Mouse (Mus musculus): ENCODE measurements at regions not wholly inside any gene's neighbourhood (a gene's known extent, or its start where the extent isn't known, plus 50 kb on each side); places are given as distances from the start of the nearest gene placed in this dataset.

- H3K27ac ChIP-seq (replicated peaks; ENCODE audit: low read depth, low read length), result no peak overlapping the region
- H3K4me3 ChIP-seq (ENCODE audit: insufficient read depth, low read depth, low read length), result no peak overlapping the region
- no peaks in the 10 kb centered on the region for H3K4me1 ChIP-seq (ENCODE audit: control insufficient read depth, insufficient read depth, insufficient read length, low read length)
Observed at GRCm38 (mm10) chr7:70690845-70691244, 324.3 kb upstream of the Nr2f2 start.

- H3K27ac ChIP-seq (replicated peaks; ENCODE audit: low read depth, low read length), result no peak overlapping the region
Observed at GRCm38 (mm10) chr7:70669065-70669464, 302.5 kb upstream of the Nr2f2 start.

GRCm38 (mm10) chr7:70660162-70660561 is 293.6 kb upstream of the Nr2f2 start:
- Histone ChIP-seq H3K4me3 (ENCODE audit: insufficient read depth, low read depth, low read length) (no peak overlapping the region), H3K4me1 (ENCODE audit: control insufficient read depth, insufficient read depth, insufficient read length, low read length) (no peaks in the 10 kb centered on the region), H3K27ac (replicated peaks; ENCODE audit: low read depth, low read length) (no peak overlapping the region)

More at GRCm38 (mm10) chr7:70669065-70669464, 302.5 kb upstream of the Nr2f2 start:
- Histone ChIP-seq H3K4me1 (ENCODE audit: control insufficient read depth, insufficient read depth, insufficient read length, low read length) (no peaks in the 10 kb centered on the region), H3K4me3 (ENCODE audit: insufficient read depth, low read depth, low read length) (no peak overlapping the region)

GRCm38 (mm10) chr7:70649760-70650377 is 283.3 kb upstream of the Nr2f2 start:
- Histone ChIP-seq H3K27ac (replicated peaks; ENCODE audit: low read depth, low read length) (no peak overlapping the region), H3K4me3 (ENCODE audit: insufficient read depth, low read depth, low read length) (no peak overlapping the region), H3K4me1 (ENCODE audit: control insufficient read depth, insufficient read depth, insufficient read length, low read length) (peaks cover 2% of the 10 kb centered on the region; the same call in 1 of the 2 replicates)

- Histone ChIP-seq H3K4me1 (ENCODE audit: control insufficient read depth, insufficient read depth, insufficient read length, low read length) (peaks cover 4% of the 10 kb centered on the region; the same call in 1 of the 2 replicates), H3K4me3 (ENCODE audit: insufficient read depth, low read depth, low read length) (no peak overlapping the region), H3K27ac (replicated peaks; ENCODE audit: low read depth, low read length) (no peak overlapping the region)
Observed at GRCm38 (mm10) chr7:70646801-70647200, 280.3 kb upstream of the Nr2f2 start.

GRCm38 (mm10) chr7:70643694-70644301 is 277.3 kb upstream of the Nr2f2 start:
- peaks cover 4% of the 10 kb centered on the region; the same call in 1 of the 2 replicates for H3K4me1 ChIP-seq (ENCODE audit: control insufficient read depth, insufficient read depth, insufficient read length, low read length)
- no peak overlapping the region for H3K27ac ChIP-seq (replicated peaks; ENCODE audit: low read depth, low read length)
- no peak overlapping the region for H3K4me3 ChIP-seq (ENCODE audit: insufficient read depth, low read depth, low read length)

GRCm38 (mm10) chr7:70643055-70643454 is 276.5 kb upstream of the Nr2f2 start:
- Histone ChIP-seq H3K4me3 (ENCODE audit: insufficient read depth, low read depth, low read length) (no peak overlapping the region), H3K27ac (replicated peaks; ENCODE audit: low read depth, low read length) (no peak overlapping the region), H3K4me1 (ENCODE audit: control insufficient read depth, insufficient read depth, insufficient read length, low read length) (peaks cover 4% of the 10 kb centered on the region; the same call in 1 of the 2 replicates)

- no peak overlapping the region for H3K27ac ChIP-seq (replicated peaks; ENCODE audit: low read depth, low read length)
- peaks cover 3% of the 10 kb centered on the region; the same call in 1 of the 2 replicates for H3K4me1 ChIP-seq (ENCODE audit: control insufficient read depth, insufficient read depth, insufficient read length, low read length)
- no peak overlapping the region for H3K4me3 ChIP-seq (ENCODE audit: insufficient read depth, low read depth, low read length)
Observed at GRCm38 (mm10) chr7:70641217-70641616, 274.7 kb upstream of the Nr2f2 start.

GRCm38 (mm10) chr7:70640574-70640973 is 274.0 kb upstream of the Nr2f2 start:
- peaks cover 3% of the 10 kb centered on the region; the same call in 1 of the 2 replicates for H3K4me1 ChIP-seq (ENCODE audit: control insufficient read depth, insufficient read depth, insufficient read length, low read length)
- no peak overlapping the region for H3K27ac ChIP-seq (replicated peaks; ENCODE audit: low read depth, low read length)
- H3K4me3 ChIP-seq (ENCODE audit: insufficient read depth, low read depth, low read length), result no peak overlapping the region

- H3K27ac ChIP-seq (replicated peaks; ENCODE audit: low read depth, low read length), result no peak overlapping the region
Observed at GRCm38 (mm10) chr7:70638161-70638560, 271.6 kb upstream of the Nr2f2 start.

GRCm38 (mm10) chr7:70634016-70634415 is 267.5 kb upstream of the Nr2f2 start:
- no peak overlapping the region for H3K27ac ChIP-seq (replicated peaks; ENCODE audit: low read depth, low read length)
- H3K4me1 ChIP-seq (ENCODE audit: control insufficient read depth, insufficient read depth, insufficient read length, low read length), result peaks cover 3% of the 10 kb centered on the region; the same call in 1 of the 2 replicates
- no peak overlapping the region for H3K4me3 ChIP-seq (ENCODE audit: insufficient read depth, low read depth, low read length)

More at GRCm38 (mm10) chr7:70638161-70638560, 271.6 kb upstream of the Nr2f2 start:
- H3K4me3 ChIP-seq (ENCODE audit: insufficient read depth, low read depth, low read length), result no peak overlapping the region
- H3K4me1 ChIP-seq (ENCODE audit: control insufficient read depth, insufficient read depth, insufficient read length, low read length), result peaks cover 3% of the 10 kb centered on the region; the same call in 1 of the 2 replicates

GRCm38 (mm10) chr7:70633577-70633976 is 267.0 kb upstream of the Nr2f2 start:
- Histone ChIP-seq H3K27ac (replicated peaks; ENCODE audit: low read depth, low read length) (no peak overlapping the region), H3K4me3 (ENCODE audit: insufficient read depth, low read depth, low read length) (no peak overlapping the region), H3K4me1 (ENCODE audit: control insufficient read depth, insufficient read depth, insufficient read length, low read length) (peaks cover 3% of the 10 kb centered on the region; the same call in 1 of the 2 replicates)

GRCm38 (mm10) chr7:70625643-70626231 is 259.2 kb upstream of the Nr2f2 start:
- peak overlapping the region; percentile 43 for H3K4me3 ChIP-seq (ENCODE audit: insufficient read depth, low read depth, low read length)
- H3K27ac ChIP-seq (replicated peaks; ENCODE audit: low read depth, low read length), result no peak overlapping the region
- peaks cover 12% of the 10 kb centered on the region for H3K4me1 ChIP-seq (ENCODE audit: control insufficient read depth, insufficient read depth, insufficient read length, low read length)

GRCm38 (mm10) chr7:70624727-70625642 is 258.4 kb upstream of the Nr2f2 start:
- peaks cover 12% of the 10 kb centered on the region for H3K4me1 ChIP-seq (ENCODE audit: control insufficient read depth, insufficient read depth, insufficient read length, low read length)
- H3K4me3 ChIP-seq (ENCODE audit: insufficient read depth, low read depth, low read length), result peak overlapping the region; percentile 43
- H3K27ac ChIP-seq (replicated peaks; ENCODE audit: low read depth, low read length), result no peak overlapping the region
